Mouse (Mus musculus) midbrain, embryonic 13.5 days (tissue): ENCODE results near the gene Heatr5a. TPM values are rescaled to one million over a fixed set of nuclear protein-coding genes. Genes with fewer than 3 reads are reported as not detected.
A peak's percentile ranks its signal among the peaks of the same experiment; 100 is the strongest.

Experiments used
- ATAC-seq: fragments of 200-750 bp; cut with Nextera tagmentation; 2 replicates; pipeline ENCODE4 v1.8.0; 2017; ENCODE audit warnings: mild to moderate bottlenecking, moderate TSS enrichment, moderate library complexity
- H3K27ac ChIP-seq: fragments of 300-500 bp; sonication (generic); 2 replicates; pipeline ENCODE4 v1.5.1; 2015; ENCODE audit warnings: inconsistent platforms, mild to moderate bottlenecking, moderate library complexity
- H3K27me3 ChIP-seq: fragments of 300-500 bp; sonication (generic); 2 replicates; pipeline ENCODE4 v1.6.1; 2015; ENCODE audit warnings: mild to moderate bottlenecking, inconsistent platforms
- H3K36me3 ChIP-seq: fragments of 300-500 bp; sonication (generic); 2 replicates; pipeline ENCODE4 v1.6.1; 2015; ENCODE audit warnings: mild to moderate bottlenecking, inconsistent platforms
- H3K4me1 ChIP-seq: fragments of 300-500 bp; sonication (generic); replicated peaks from 2 replicates; pipeline ENCODE4 v1.6.1; 2015; ENCODE audit warnings: inconsistent platforms
- H3K4me2 ChIP-seq: fragments of 300-500 bp; sonication (generic); replicated peaks from 2 replicates; pipeline ENCODE4 v1.6.1; 2015; ENCODE audit warnings: moderate library complexity, mild to moderate bottlenecking, inconsistent platforms
- H3K4me3 ChIP-seq: fragments of 300-500 bp; sonication (generic); replicated peaks from 2 replicates; pipeline ENCODE4 v1.5.1; 2015; ENCODE audit warnings: mild to moderate bottlenecking, inconsistent platforms
- H3K9ac ChIP-seq: fragments of 300-500 bp; sonication (generic); replicated peaks from 2 replicates; pipeline ENCODE4 v1.6.1; 2015; ENCODE audit warnings: mild to moderate bottlenecking, inconsistent platforms
- H3K9me3 ChIP-seq: fragments of 300-500 bp; sonication (generic); 2 replicates; pipeline ENCODE4 v1.6.1; 2016; ENCODE audit warnings: mild to moderate bottlenecking, inconsistent platforms
- WGBS: fragments of 180-500 bp; shearing (Covaris S2); methylation state at CpG from one replicate; pipeline ENCODE4 v1.1.7; 2015; 5-methylcytosine and 5-hydroxymethylcytosine counted together
- polyA plus RNA-seq: library from polyadenylated mRNA; unstranded; fragments of >200 nt; fragmentation: Nextera tagmentation; extraction: Ambion mirVana; gene quantifications from 2 replicates; pipeline ENCODE4 v1.2.1, GENCODE M21; 2015

The Heatr5a gene
- polyA plus RNA-seq, 1 experiment from 2014 or later, result 6.0 TPM

GRCm38 (mm10) chr12:51871446-51872144, 99.5 kb downstream of the Heatr5a start:
- no peak for ATAC-seq
- 0 out of 2 replicates have a peak, but pooled peaks cover 7% of the 10 kb centered on the region for H3K36me3 ChIP-seq
- H3K4me3 ChIP-seq, result no peak overlapping the region
- peaks cover 3% of the 10 kb centered on the region; the same call in 1 of the 2 replicates for H3K4me1 ChIP-seq
- H3K9ac ChIP-seq, result no peak overlapping the region
- 79% methylated on average over 11 of the region's 11 CpGs for WGBS
- no peak overlapping the region for H3K4me2 ChIP-seq
- no peak overlapping the region for H3K27ac ChIP-seq
- no peaks in the 10 kb centered on the region for H3K9me3 ChIP-seq
- H3K27me3 ChIP-seq, result peaks cover 11% of the 10 kb centered on the region

GRCm38 (mm10) chr12:51869511-51869910, 101.6 kb downstream of the Heatr5a start:
- ATAC-seq, result no peak
- Histone ChIP-seq H3K27ac (no peak overlapping the region), H3K9me3 (no peaks in the 10 kb centered on the region), H3K27me3 (peaks cover 11% of the 10 kb centered on the region), H3K9ac (no peak overlapping the region), H3K4me3 (no peak overlapping the region), H3K4me2 (no peak overlapping the region), H3K4me1 (peaks cover 23% of the 10 kb centered on the region), H3K36me3 (no peaks in the 10 kb centered on the region)
- 87% methylated on average over 3 of the region's 3 CpGs for WGBS

DNA sequence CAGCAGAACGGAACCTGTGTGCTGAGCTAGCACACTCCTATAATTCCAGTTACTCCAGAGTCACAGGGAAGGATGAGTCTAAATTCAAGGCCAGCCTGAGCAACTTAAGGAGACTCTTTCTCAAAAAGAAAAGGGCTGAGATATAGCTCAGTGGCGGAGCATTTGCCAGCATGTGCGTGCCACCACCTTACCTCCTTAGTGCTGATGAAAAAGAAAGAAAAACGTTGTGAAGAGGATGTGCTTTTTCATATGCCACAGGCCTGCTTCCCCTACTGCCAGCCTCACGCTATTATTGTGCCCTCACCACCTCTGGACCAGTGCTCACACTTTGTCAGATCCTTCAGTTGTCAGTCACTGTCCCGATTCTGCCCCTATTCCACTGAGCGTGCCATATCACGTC, 104.0 kb downstream of the Heatr5a start:
- WGBS, result 78% methylated on average over 8 of the region's 8 CpGs
- H3K27ac ChIP-seq, result no peak overlapping the region

GRCm38 (mm10) chr12:51866226-51866910, 104.8 kb downstream of the Heatr5a start:
- Histone ChIP-seq H3K4me3 (no peak overlapping the region), H3K27ac (peak overlapping the region; percentile 68), H3K4me2 (no peak overlapping the region), H3K4me1 (peaks cover 23% of the 10 kb centered on the region), H3K36me3 (no peaks in the 10 kb centered on the region), H3K9ac (no peak overlapping the region), H3K27me3 (peaks cover 11% of the 10 kb centered on the region), H3K9me3 (no peaks in the 10 kb centered on the region)
- WGBS, result 63% methylated on average over 13 of the region's 13 CpGs
- ATAC-seq, result no peak

More for the DNA sequence above, 104.0 kb downstream of the Heatr5a start:
- peaks cover 23% of the 10 kb centered on the region for H3K4me1 ChIP-seq
- H3K27me3 ChIP-seq, result peaks cover 11% of the 10 kb centered on the region
- ATAC-seq, result no peak
- no peak overlapping the region for H3K4me3 ChIP-seq
- H3K9ac ChIP-seq, result no peak overlapping the region
- no peaks in the 10 kb centered on the region for H3K36me3 ChIP-seq
- H3K4me2 ChIP-seq, result no peak overlapping the region
- H3K9me3 ChIP-seq, result no peaks in the 10 kb centered on the region

GRCm38 (mm10) chr12:51865790-51866179, 105.3 kb downstream of the Heatr5a start:
- Histone ChIP-seq H3K9ac (no peak overlapping the region), H3K9me3 (no peaks in the 10 kb centered on the region), H3K4me1 (peaks cover 23% of the 10 kb centered on the region), H3K4me2 (no peak overlapping the region), H3K36me3 (no peaks in the 10 kb centered on the region), H3K27me3 (peaks cover 11% of the 10 kb centered on the region), H3K4me3 (no peak overlapping the region), H3K27ac (peak overlapping the region; percentile 68)
- WGBS, result 11% methylated on average over 4 of the region's 4 CpGs
- peak; percentile 91 for ATAC-seq

DNA sequence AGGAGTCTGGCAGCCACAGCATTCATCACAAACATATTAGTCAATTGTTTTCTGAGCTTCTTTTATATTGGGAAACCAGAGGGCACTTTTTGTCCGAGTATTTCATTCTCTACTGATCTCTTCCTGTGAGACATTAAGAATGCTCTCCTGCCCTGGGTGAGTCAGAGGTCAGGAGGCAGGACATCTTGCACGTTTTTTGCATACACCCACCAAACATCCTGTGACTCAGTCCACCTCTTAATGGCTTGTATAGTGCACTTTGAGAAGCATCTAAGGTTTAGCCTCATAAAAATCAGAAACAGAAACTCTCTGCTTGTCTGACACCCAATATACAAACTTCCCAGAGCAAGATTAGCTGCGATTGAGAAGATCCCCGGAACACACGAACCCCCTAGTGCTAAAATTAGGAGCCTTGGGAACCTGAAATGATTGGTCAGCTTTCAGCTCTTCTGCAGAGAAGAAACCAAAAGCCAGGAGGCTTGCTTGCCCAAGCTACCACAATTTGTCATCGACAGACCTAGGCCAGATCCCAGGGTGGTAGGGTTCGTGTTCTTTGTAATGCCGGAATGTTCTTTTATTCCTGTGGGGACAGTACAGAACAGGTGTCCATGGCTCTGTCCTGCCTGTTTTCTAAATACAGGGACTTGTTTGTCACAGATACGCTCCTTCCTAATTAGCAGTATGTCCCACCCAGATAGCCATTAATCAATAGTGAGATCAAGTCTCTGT, 105.9 kb downstream of the Heatr5a start:
- no peaks in the 10 kb centered on the region for H3K9me3 ChIP-seq
- WGBS, result 50% methylated on average over 9 of the region's 9 CpGs
- peaks cover 11% of the 10 kb centered on the region for H3K27me3 ChIP-seq
- no peaks in the 10 kb centered on the region for H3K36me3 ChIP-seq
- H3K4me3 ChIP-seq, result no peak overlapping the region
- H3K9ac ChIP-seq, result no peak overlapping the region
- H3K27ac ChIP-seq, result peak overlapping the region; percentile 68
- no peak for ATAC-seq
- H3K4me1 ChIP-seq, result peaks cover 23% of the 10 kb centered on the region
- no peak overlapping the region for H3K4me2 ChIP-seq

DNA sequence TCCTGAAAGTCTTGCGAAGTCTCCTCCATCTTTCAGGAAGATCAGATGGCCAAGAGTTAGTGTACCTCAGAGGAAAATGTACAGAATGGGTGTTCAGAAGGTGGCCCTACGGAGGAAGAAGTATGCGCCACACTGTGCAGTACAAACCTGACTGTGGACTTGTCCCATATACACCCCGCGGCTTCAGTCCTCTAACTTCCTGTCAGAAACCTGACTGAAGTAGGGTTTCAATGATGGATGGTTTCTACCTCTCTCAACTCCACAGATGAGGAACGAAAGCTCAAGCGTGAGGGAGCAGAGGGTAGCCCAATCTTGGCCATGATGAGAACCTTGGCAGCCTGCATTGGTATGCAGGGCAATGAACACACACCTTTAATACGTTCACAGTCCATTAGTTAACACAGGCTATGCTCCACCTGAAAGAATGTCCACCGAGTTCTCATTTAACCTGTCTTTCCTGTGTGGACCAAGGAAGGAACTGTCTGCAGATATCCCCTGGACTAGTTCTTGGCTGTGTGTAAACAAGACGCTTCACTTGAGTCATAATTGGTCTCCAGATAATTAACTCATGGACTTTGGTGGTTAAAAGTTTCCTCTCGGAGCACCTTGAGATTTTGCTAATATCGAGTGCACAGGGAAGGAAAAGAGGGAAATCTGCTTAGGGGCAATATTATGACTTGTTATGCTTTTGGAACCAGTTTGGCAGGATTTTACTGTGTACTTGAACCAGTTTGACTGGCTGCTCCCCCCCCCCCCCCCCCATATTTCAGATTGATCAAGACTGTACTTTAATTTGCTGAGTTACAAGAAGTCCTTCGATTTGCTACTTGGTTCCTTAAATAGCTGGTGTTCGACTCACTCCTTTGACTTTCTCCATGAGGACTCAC, 107.8 kb downstream of the Heatr5a start:
- Histone ChIP-seq H3K27me3 (peaks cover 11% of the 10 kb centered on the region), H3K4me3 (no peak overlapping the region), H3K27ac (no peak overlapping the region), H3K4me2 (no peak overlapping the region), H3K36me3 (no peaks in the 10 kb centered on the region), H3K9ac (no peak overlapping the region), H3K4me1 (peaks cover 23% of the 10 kb centered on the region), H3K9me3 (no peaks in the 10 kb centered on the region)
- ATAC-seq, result no peak
- 95% methylated on average over 14 of the region's 14 CpGs for WGBS

DNA sequence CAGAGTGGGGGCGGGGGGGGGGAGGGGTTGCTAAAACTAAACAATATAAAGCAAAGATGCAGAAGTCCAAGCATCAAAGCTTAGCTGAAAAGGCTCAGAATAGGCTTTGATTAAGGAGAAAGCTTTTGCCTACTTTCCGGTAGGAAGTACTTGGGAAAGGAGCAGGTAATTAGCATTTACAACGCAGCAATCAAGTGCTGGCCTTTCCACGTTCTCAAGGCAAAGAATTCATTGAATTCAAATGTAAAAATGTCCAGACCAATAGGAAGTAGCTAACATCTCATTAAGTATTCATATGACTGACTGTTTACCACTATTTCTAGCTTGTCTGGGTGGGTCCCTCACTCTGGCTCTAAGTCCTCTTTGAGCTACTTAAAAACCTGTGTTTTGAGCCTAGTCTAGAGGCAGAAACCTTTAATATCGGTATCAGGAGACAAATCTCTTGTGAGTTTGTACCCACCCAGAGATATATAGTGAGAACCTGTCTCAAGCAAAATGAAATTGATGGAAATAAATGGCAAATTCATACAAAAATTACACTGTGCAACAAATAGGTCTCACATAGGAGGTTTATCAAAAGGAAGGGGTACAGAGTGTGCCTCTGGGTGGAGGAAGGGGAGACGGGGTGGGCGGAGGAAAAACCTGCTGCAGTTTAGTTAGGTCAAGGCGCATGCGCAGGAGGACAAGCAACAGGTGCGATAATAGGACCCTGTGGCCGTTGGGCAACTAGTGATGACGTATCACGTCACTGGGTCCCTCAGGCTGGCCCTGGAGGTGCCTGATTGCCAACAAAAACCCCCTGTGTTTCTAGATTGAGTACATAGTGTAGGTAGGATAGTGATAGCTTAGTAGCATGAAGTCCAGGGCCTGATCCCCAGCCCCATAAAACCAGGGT, 112.7 kb downstream of the Heatr5a start:
- WGBS, result 75% methylated on average over 13 of the region's 13 CpGs
- no peak for ATAC-seq

GRCm38 (mm10) chr12:51856768-51857295, 114.3 kb downstream of the Heatr5a start:
- Histone ChIP-seq H3K36me3 (no peaks in the 10 kb centered on the region), H3K27ac (no peak overlapping the region), H3K27me3 (no peaks in the 10 kb centered on the region), H3K9me3 (no peaks in the 10 kb centered on the region), H3K9ac (no peak overlapping the region), H3K4me2 (no peak overlapping the region), H3K4me1 (no peaks in the 10 kb centered on the region), H3K4me3 (no peak overlapping the region)
- no peak for ATAC-seq
- WGBS, result 96% methylated on average over 8 of the region's 8 CpGs

More for the DNA sequence above, 112.7 kb downstream of the Heatr5a start:
- H3K4me3 ChIP-seq, result no peak overlapping the region
- H3K4me1 ChIP-seq, result no peaks in the 10 kb centered on the region
- H3K9ac ChIP-seq, result no peak overlapping the region
- H3K9me3 ChIP-seq, result no peaks in the 10 kb centered on the region
- no peaks in the 10 kb centered on the region for H3K27me3 ChIP-seq
- no peaks in the 10 kb centered on the region for H3K36me3 ChIP-seq
- no peak overlapping the region for H3K27ac ChIP-seq
- H3K4me2 ChIP-seq, result no peak overlapping the region

- ATAC-seq, result no peak
- Histone ChIP-seq H3K4me3 (no peak overlapping the region), H3K36me3 (no peaks in the 10 kb centered on the region), H3K4me1 (no peaks in the 10 kb centered on the region), H3K9ac (no peak overlapping the region), H3K27ac (no peak overlapping the region), H3K4me2 (no peak overlapping the region), H3K9me3 (no peaks in the 10 kb centered on the region), H3K27me3 (no peaks in the 10 kb centered on the region)
- 95% methylated on average over 2 of the region's 2 CpGs for whole genome bisulfite sequencing
Observed at GRCm38 (mm10) chr12:51855872-51856271, 115.2 kb downstream of the Heatr5a start.
